Mouse (Mus musculus) embryonic fibroblast, embryonic 13.5 days (primary cell): Measurements from ENCODE around the gene Iffo2. TPM values are rescaled to one million over a fixed set of nuclear protein-coding genes. Genes with fewer than 3 reads are reported as not detected.

Source experiments
- H3K27ac ChIP-seq: 2 replicates; pipeline ENCODE4 v1.5.1; 2012; ENCODE audit warnings: low read length, control low read depth, inconsistent platforms; ENCODE audit not compliant: insufficient read depth
- H3K4me1 ChIP-seq: 2 replicates; pipeline ENCODE4 v1.6.1; 2011; ENCODE audit warnings: low read length; ENCODE audit not compliant: control insufficient read depth, insufficient read depth
- H3K4me3 ChIP-seq: 2 replicates; pipeline ENCODE4 v1.5.1; 2011; ENCODE audit warnings: mild to moderate bottlenecking, control low read depth, low read length; ENCODE audit not compliant: insufficient read depth
- CTCF ChIP-seq: IDR thresholded peaks from 2 replicates; pipeline ENCODE4 v1.5.1; 2011; ENCODE audit warnings: mild to moderate bottlenecking, control low read depth, low read length, moderate library complexity, borderline replicate concordance; ENCODE audit not compliant: insufficient read depth
- POLR2A ChIP-seq: IDR thresholded peaks from 2 replicates; pipeline ENCODE4 v1.6.1; 2011; ENCODE audit warnings: low read depth, mild to moderate bottlenecking, control low read depth, low read length, moderate library complexity
- polyA plus RNA-seq: library from polyadenylated mRNA; stranded (reverse); fragments of >200 nt; gene quantifications from 2 replicates; pipeline ENCODE4 v1.2.4, GENCODE M21; 2011; ENCODE audit warnings: low read depth; ENCODE audit not compliant: missing spikeins, insufficient read length

Gene Iffo2
- polyA plus RNA-seq, 1 experiment = 28.5 TPM

- no peak overlapping the region for H3K27ac ChIP-seq
- H3K4me3 ChIP-seq = no peak overlapping the region
- TF ChIP-seq POLR2A (no peak), CTCF (no peak)
- H3K4me1 ChIP-seq = no peaks in the 10 kb centered on the region
Measured at GRCm38 (mm10) chr4:139568361-139568760, 38.0 kb downstream of the Iffo2 start.

GRCm38 (mm10) chr4:139570756-139571155 is 40.4 kb downstream of the Iffo2 start:
- Histone ChIP-seq H3K4me3 (no peak overlapping the region), H3K27ac (no peak overlapping the region), H3K4me1 (peaks cover 4% of the 10 kb centered on the region; the same call in 1 of the 2 replicates)
- TF ChIP-seq POLR2A (no peak), CTCF (no peak)

GRCm38 (mm10) chr4:139572928-139573512 is 42.7 kb downstream of the Iffo2 start:
- TF ChIP-seq CTCF (no peak), POLR2A (no peak)
- Histone ChIP-seq H3K4me3 (no peak overlapping the region), H3K4me1 (peaks cover 4% of the 10 kb centered on the region; the same call in 1 of the 2 replicates), H3K27ac (no peak overlapping the region)

- peak overlapping the region; percentile 29; the same call in 1 of the 2 replicates for H3K27ac ChIP-seq
- TF ChIP-seq POLR2A (peak; percentile 99), CTCF (peak; percentile 68; the same call in 1 of the 2 replicates)
- peak overlapping the region; percentile 85 for H3K4me3 ChIP-seq
- H3K4me1 ChIP-seq = peaks cover 4% of the 10 kb centered on the region; the same call in 1 of the 2 replicates
Measured at GRCm38 (mm10) chr4:139574156-139574798, 43.9 kb downstream of the Iffo2 start.

GRCm38 (mm10) chr4:139574799-139575672 is 44.7 kb downstream of the Iffo2 start:
- H3K4me3 ChIP-seq = peak overlapping the region; percentile 85
- peaks cover 9% of the 10 kb centered on the region for H3K4me1 ChIP-seq
- H3K27ac ChIP-seq = peak overlapping the region; percentile 29; the same call in 1 of the 2 replicates
- TF ChIP-seq CTCF (no peak), POLR2A (peak; percentile 19; the same call in 1 of the 2 replicates)

- peaks cover 11% of the 10 kb centered on the region for H3K4me1 ChIP-seq
- peak overlapping the region; percentile 85 for H3K4me3 ChIP-seq
- TF ChIP-seq POLR2A (no peak), CTCF (no peak)
- no peak overlapping the region for H3K27ac ChIP-seq
Measured at GRCm38 (mm10) chr4:139575673-139576003, 45.3 kb downstream of the Iffo2 start.

GRCm38 (mm10) chr4:139576251-139576880 is 46.0 kb downstream of the Iffo2 start:
- H3K4me1 ChIP-seq = peaks cover 14% of the 10 kb centered on the region
- H3K4me3 ChIP-seq = peak overlapping the region; percentile 85
- H3K27ac ChIP-seq = 0 out of 2 replicates have a peak overlapping the region, but pooled peaks have one; percentile 2
- TF ChIP-seq POLR2A (no peak), CTCF (no peak)

- Histone ChIP-seq H3K27ac (0 out of 2 replicates have a peak overlapping the region, but pooled peaks have one; percentile 2), H3K4me1 (peaks cover 17% of the 10 kb centered on the region), H3K4me3 (peak overlapping the region; percentile 85)
- TF ChIP-seq CTCF = no peak
- no peak for TF ChIP-seq POLR2A
Measured at GRCm38 (mm10) chr4:139577006-139577405, 46.7 kb downstream of the Iffo2 start.

GRCm38 (mm10) chr4:139578389-139578788 is 48.0 kb downstream of the Iffo2 start:
- peak overlapping the region; percentile 85 for H3K4me3 ChIP-seq
- TF ChIP-seq CTCF (no peak), POLR2A (no peak)
- peak overlapping the region; percentile 95 for H3K27ac ChIP-seq
- peaks cover 31% of the 10 kb centered on the region for H3K4me1 ChIP-seq
